Mouse (Mus musculus): Measurements from ENCODE around the gene Pla2g12b.

DNA sequence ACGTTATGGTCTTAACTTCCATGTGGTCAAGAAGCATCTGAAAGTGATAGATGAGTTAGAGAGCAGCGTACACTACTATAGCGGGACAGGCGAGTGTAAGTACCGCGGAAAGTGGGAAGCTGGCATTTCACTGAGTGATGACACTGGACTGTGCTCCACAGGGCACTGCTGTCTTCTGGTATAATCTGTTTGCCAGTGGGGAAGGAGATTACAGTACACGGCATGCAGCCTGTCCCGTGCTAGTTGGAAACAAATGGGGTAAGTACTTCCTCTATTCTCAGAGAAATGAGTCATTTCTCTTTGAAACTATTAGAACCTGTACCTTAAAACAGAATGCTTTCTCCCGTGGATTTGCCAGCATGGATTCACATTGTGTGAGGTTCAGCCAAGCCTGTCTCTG lies 34.0 kb upstream of the Pla2g12b start:
- TF ChIP-seq CTCF (IDR thresholded peaks at IDR 0.05; ENCODE audit: extremely low read depth, insufficient read depth, low read length) (no peak), POLR2A (IDR thresholded peaks at IDR 0.05; ENCODE audit: extremely low read depth, insufficient read depth, low read length) (no peak)
